Mouse (Mus musculus) C2C12 (cell line): ENCODE data around the gene Mup7. TPM values are rescaled to one million over a fixed set of nuclear protein-coding genes. Genes with fewer than 3 reads are reported as not detected.
"Not testable (repeated sequence)": the region's sequence is repeated elsewhere in the genome, so short reads cannot be mapped to it uniquely, and the experiment has no call there.

ENCODE experiments used
- H3K27me3 ChIP-seq: one replicate; pipeline ENCODE4 v1.6.1; 2011; ENCODE audit not compliant: control insufficient read depth, insufficient read depth, insufficient read length
- H3K36me3 ChIP-seq: one replicate; pipeline ENCODE4 v1.6.1; 2011; ENCODE audit not compliant: control insufficient read depth, insufficient read depth
- H3K4me3 ChIP-seq: one replicate; pipeline ENCODE4 v1.5.1; 2011; ENCODE audit warnings: mild to moderate bottlenecking, control low read depth; ENCODE audit not compliant: poor library complexity, insufficient read depth, severe bottlenecking
- H3K79me2 ChIP-seq: one replicate; pipeline ENCODE4 v1.6.1; 2011; ENCODE audit not compliant: control insufficient read depth, insufficient read depth
- H3K79me3 ChIP-seq: one replicate; pipeline ENCODE4 v1.6.1; 2011; ENCODE audit warnings: low read depth, control low read depth
- H3ac ChIP-seq: one replicate; pipeline ENCODE3; 2011; ENCODE audit warnings: low read depth; ENCODE audit not compliant: control insufficient read depth, insufficient read length
- long read RNA-seq, 2 experiments: library from polyadenylated mRNA; unstranded; transcript quantifications; one replicate each; pipeline ENCODE4 v2.0.0; 2019 to 2020
- polyA plus RNA-seq: library from polyadenylated mRNA; unstranded; fragments of >200 nt; fragmentation: generic; extraction: Trizol; gene quantifications from one replicate; pipeline ENCODE4 v1.2.1, GENCODE M21; 2012; ENCODE audit warnings: missing spikeins

The Mup7 gene
- polyA plus RNA-seq, result not detected
- long read RNA-seq, experiment 1, result 0 reads
- long read RNA-seq, experiment 2, result 0 reads

DNA sequence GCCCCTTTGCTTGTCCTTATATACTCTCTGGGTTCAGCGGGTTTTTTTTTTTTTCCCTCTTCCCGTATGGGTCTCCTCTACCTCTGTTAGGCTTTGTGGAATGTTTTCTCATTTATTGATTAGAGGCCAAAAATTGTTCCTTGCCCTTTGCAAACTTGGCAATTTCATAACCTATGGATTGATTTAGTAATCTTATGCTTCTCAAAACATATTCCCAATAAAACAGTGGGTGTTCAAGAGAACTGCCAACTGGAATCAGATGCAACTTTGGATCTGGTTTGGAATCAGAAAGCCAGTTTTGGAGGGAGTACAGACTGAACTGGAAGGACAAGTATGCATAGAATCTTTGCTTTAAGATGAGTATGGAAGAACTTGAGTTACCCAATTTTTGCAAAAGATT lies at the start of gene Mup7:
Gene Mup7, minus strand, starts transcription at position 101 of the 400 bp plus-strand sequence.
- not testable (repeated sequence) for H3K27me3 ChIP-seq, H3K79me3 ChIP-seq, H3ac ChIP-seq, H3K79me2 ChIP-seq, H3K36me3 ChIP-seq, H3K4me3 ChIP-seq

DNA sequence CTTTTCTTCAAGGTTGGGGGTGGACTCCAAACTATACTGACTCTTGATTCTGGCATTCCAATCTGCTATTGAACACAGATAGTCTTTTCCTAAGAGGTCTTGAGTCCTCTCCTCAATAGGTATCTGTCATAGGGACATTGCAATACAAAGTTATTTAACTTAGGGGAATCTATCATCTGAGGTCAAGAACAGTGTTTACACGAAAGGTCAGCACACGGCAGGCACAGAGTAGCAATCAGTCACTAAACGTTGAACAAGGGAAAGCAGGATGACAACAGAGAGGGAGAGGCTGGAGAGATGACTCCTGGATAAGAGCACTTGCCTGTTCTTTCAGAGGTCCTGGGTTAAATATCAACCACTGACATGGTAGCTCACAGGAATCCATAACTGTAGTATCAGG lies 9.6 kb upstream of the Mup7 start:
- H3K36me3 ChIP-seq, H3ac ChIP-seq, H3K79me3 ChIP-seq, H3K4me3 ChIP-seq, H3K27me3 ChIP-seq, H3K79me2 ChIP-seq: not testable (repeated sequence)

DNA sequence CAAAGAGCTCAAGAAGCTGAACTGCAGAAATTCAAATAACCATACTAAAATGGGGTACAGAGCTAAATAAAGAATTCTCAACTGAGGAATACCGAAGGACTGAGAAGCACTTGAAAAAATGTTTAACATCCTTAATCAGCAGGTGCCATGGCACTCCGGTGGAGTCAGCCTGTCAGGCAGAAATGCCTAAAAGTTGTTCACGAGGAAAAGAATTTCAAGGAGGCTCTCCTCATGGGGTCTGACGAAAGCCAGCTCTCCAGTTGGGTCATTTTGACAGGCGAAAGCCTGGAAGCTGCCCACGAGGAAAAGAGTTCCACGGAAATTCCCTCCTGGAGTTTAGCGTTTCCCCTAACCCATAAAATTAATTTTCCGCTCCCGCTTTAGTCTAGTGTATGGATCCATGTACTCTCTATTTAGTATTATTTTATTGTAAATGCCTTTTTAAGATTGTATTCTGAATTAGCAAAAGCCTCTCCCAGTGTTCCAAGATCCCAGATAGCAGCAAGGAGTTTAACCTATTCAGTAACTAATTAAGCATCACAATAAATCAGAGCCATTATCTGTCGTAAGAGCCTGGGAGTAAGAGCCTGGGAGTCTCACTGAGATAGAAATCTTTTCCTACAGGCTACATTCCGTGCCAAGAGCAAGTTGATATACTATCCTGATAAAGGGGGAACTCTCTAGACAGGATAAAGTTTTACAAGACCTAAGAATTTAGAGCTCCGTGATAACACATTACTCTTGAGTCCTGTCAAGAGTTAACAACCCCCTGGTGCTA lies 40.8 kb downstream of the Mup7 start:
- not testable (repeated sequence) for H3K4me3 ChIP-seq, H3K36me3 ChIP-seq, H3K79me2 ChIP-seq, H3ac ChIP-seq, H3K27me3 ChIP-seq, H3K79me3 ChIP-seq

DNA sequence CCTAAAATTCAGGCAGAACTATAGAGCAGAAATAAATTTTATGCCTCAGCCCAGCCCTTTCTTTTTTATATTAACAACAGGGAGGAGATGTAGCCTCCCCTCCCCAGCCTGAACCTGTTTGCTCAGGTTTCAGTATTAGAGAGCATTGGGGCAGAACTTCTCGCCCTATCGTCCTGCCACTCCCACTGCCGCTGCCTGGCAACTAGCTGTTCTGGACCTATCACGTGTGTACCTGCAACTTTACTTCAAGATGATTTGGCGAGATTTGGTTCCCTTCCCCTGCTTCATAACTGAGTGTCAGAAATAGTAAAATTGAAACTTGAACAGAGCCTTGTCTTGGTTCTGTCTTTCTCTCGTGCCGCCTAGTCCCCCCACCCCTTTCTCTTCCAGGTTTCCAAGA lies 50.1 kb downstream of the Mup7 start:
- H3K4me3 ChIP-seq, H3K36me3 ChIP-seq, H3K27me3 ChIP-seq, H3K79me3 ChIP-seq, H3K79me2 ChIP-seq, H3ac ChIP-seq: not testable (repeated sequence)

Other genes with a start within 250 kb of the Mup7 start
- gene Slc46a2, start 155.4 kb downstream of the Mup7 start, polyA plus RNA-seq, result not detected
- not detected for gene Mup4, start 109.8 kb downstream of the Mup7 start, polyA plus RNA-seq
- gene Mup6, start 106.2 kb downstream of the Mup7 start, polyA plus RNA-seq, result not detected
- gene Mup2, start 83.8 kb upstream of the Mup7 start, polyA plus RNA-seq, result not detected
- not detected for gene Mup8, start 152.1 kb upstream of the Mup7 start, polyA plus RNA-seq